16 mouse cellular contexts compared by ENCODE assay signal in genomic region chr16:95860111-95860510, GRCm38 (mm10).
DNase-seq lines count a peak whose midpoint lies in the region; ATAC-seq and TF ChIP-seq lines count a peak whose summit lies in the region.
"Had no signal": no experiment of that assay in that cellular context is flagged by ENCODE, and none has a peak within 500 bp of the region (broad histone marks: within the 10 kb centered on the region; RNA-seq: fewer than 3 reads in every experiment).

No protein-coding gene starts in this region.

- no peak for TF ChIP-seq CTCF in lung, postnatal 0 days (IDR thresholded peaks at IDR 0.05)

- no peak overlapping the region for H3K4me3 ChIP-seq in heart, embryonic 14.5 days (ENCODE audit: control insufficient read depth in 1 of 2, insufficient read depth in 1 of 2, low read depth in 1 of 2, low read length in 2 of 2)
- no peak overlapping the region for H3K4me3 ChIP-seq in lung, postnatal 0 days (ENCODE audit: low read depth, low read length)
- H3K4me3 ChIP-seq in stomach, embryonic 15.5 days (replicated peaks) = no peak overlapping the region
- H3K4me3 ChIP-seq: embryonic facial prominence, embryonic 12.5 days; liver, embryonic 13.5 days had no signal

- H3K4me1 ChIP-seq in heart, embryonic 14.5 days (ENCODE audit: control insufficient read depth in 2 of 2, insufficient read depth in 2 of 2, low read length in 2 of 2) = peaks cover 11 to 22% of the 10 kb centered on the region in 2 experiments; a peak in 3 of 4 replicates
- H3K4me1 ChIP-seq in lung, postnatal 0 days (ENCODE audit: insufficient read depth, low read depth, low read length) = peaks cover 18% of the 10 kb centered on the region; the same call in 1 of the 2 replicates
- 0 out of 2 replicates have a peak, but pooled peaks cover 3% of the 10 kb centered on the region for H3K4me1 ChIP-seq in stomach, embryonic 15.5 days

- intact Hi-C loops in heart, postnatal 10 days (cut with DNase I) = loop anchor here (2.0 to 5.0 kb wide), 5 partner anchors 27 to 203 kb away; partner anchors contain the start of gene Ets2

- no peak for ATAC-seq in heart, embryonic 14.5 days (ENCODE audit: insufficient number of reproducible peaks, insufficient read depth, low FRiP score, low read depth)
- ATAC-seq in lung, postnatal 0 days = no peak
- ATAC-seq in stomach, embryonic 15.5 days (ENCODE audit: insufficient read depth, low FRiP score, low read depth) = no peak
- ATAC-seq: forebrain, postnatal 0 days; midbrain, embryonic 16.5 days had no signal

- no peak for DNase-seq in heart, postnatal 10 days
- DNase-seq in lung, postnatal 0 days (ENCODE audit: low spot score) = no peak
- DNase-seq in lung, postnatal 4 days = no peak
- peak; percentile 5 for DNase-seq in heart, postnatal 4 days
- no peak for DNase-seq in cerebellum, adult 11-12 months
- DNase-seq: cerebellum, adult 18-20 months; forebrain, postnatal 0 days; gastrocnemius, postnatal 14 days; kidney, postnatal 25 days; liver, embryonic 13.5 days; right cerebral cortex, postnatal 14 days had no signal

- H3K27ac ChIP-seq in heart, embryonic 14.5 days (replicated peaks in 1 of 2; ENCODE audit: control insufficient read depth in 1 of 2, insufficient read depth in 1 of 2, low read depth in 2 of 2, low read length in 2 of 2) = peak overlapping the region; percentile 47 to 87; a peak in 2 of 4 replicates
- H3K27ac ChIP-seq in lung, postnatal 0 days (ENCODE audit: low read length) = peak overlapping the region; percentile 74
- 0 out of 2 replicates have a peak overlapping the region, but pooled peaks have one; percentile 28 for H3K27ac ChIP-seq in stomach, embryonic 15.5 days
- H3K27ac ChIP-seq: embryonic facial prominence, embryonic 12.5 days had no signal

- no peak overlapping the region for H3K4me2 ChIP-seq in heart, embryonic 14.5 days (ENCODE audit: low read length)
- no peak overlapping the region for H3K4me2 ChIP-seq in lung, postnatal 0 days (replicated peaks; ENCODE audit: low read depth, low read length)
- H3K4me2 ChIP-seq in stomach, embryonic 15.5 days = no peak overlapping the region
- H3K4me2 ChIP-seq: embryonic facial prominence, embryonic 12.5 days; liver, embryonic 13.5 days had no signal

- no peak for TF ChIP-seq EP300 in lung, postnatal 0 days (IDR thresholded peaks at IDR 0.05)

- no peaks in the 10 kb centered on the region for H3K27me3 ChIP-seq in heart, embryonic 14.5 days (ENCODE audit: control insufficient read depth, insufficient read depth, low read length)
- no peaks in the 10 kb centered on the region for H3K27me3 ChIP-seq in lung, postnatal 0 days (replicated peaks; ENCODE audit: insufficient read depth, low read length)
- H3K27me3 ChIP-seq in stomach, embryonic 15.5 days (replicated peaks) = no peaks in the 10 kb centered on the region
- H3K27me3 ChIP-seq: embryonic facial prominence, embryonic 12.5 days; liver, embryonic 13.5 days had no signal

- no peaks in the 10 kb centered on the region for H3K36me3 ChIP-seq in heart, embryonic 14.5 days (ENCODE audit: control insufficient read depth, insufficient read depth, low read length)
- H3K36me3 ChIP-seq in lung, postnatal 0 days (ENCODE audit: insufficient read depth, low read length) = no peaks in the 10 kb centered on the region
- no peaks in the 10 kb centered on the region for H3K36me3 ChIP-seq in stomach, embryonic 15.5 days
- H3K36me3 ChIP-seq: embryonic facial prominence, embryonic 12.5 days; G1E; liver, embryonic 13.5 days had no signal

- 75% methylated on average over 5 of the region's 5 CpGs for WGBS in heart, embryonic 14.5 days
- WGBS in lung, postnatal 0 days = 52% methylated on average over 5 of the region's 5 CpGs
- 63% methylated on average over 5 of the region's 5 CpGs for WGBS in stomach, embryonic 15.5 days

- H3K9me3 ChIP-seq in heart, embryonic 14.5 days (ENCODE audit: control insufficient read depth, low read length) = no peaks in the 10 kb centered on the region
- no peaks in the 10 kb centered on the region for H3K9me3 ChIP-seq in lung, postnatal 0 days (ENCODE audit: low read length)
- H3K9me3 ChIP-seq in stomach, embryonic 15.5 days = no peaks in the 10 kb centered on the region
- H3K9me3 ChIP-seq: embryonic facial prominence, embryonic 12.5 days; G1E; liver, embryonic 13.5 days had no signal

- H3K9ac ChIP-seq in heart, embryonic 14.5 days (ENCODE audit: low read length) = no peak overlapping the region
- H3K9ac ChIP-seq in lung, postnatal 0 days (replicated peaks; ENCODE audit: low read depth) = no peak overlapping the region
- no peak overlapping the region for H3K9ac ChIP-seq in stomach, embryonic 15.5 days
- H3K9ac ChIP-seq: embryonic facial prominence, embryonic 12.5 days; forebrain, postnatal 0 days; liver, embryonic 13.5 days had no signal
